Mouse (Mus musculus): Measurements from ENCODE around the gene Lamc1. TPM values are rescaled to one million over a fixed set of nuclear protein-coding genes. Genes with fewer than 3 reads are reported as not detected.
A peak's percentile ranks its signal among the peaks of the same experiment; 100 is the strongest.

Gene Lamc1
- polyA plus RNA-seq, 2 experiments = 76.7 to 118 TPM

DNA sequence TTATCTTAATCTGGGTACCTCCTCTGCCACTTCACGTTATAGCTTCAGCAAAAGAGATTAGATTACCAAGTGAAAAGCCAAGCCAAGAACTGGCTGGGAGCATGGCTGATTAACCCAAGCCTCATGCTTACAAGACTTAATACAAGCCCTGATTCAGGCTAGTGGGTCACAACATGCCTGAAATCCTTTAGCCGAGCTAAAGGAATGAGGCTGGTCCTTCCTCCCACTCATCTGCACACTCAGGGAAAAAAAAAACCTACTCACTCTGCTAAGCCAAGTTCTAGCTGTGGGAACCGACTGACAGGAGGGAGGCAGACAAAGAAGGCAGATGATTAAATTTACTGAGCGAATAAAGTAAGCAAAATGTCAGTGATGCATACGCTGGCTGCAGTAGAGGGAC is 65.7 kb downstream of the Lamc1 start:
- H3K36me3 ChIP-seq (ENCODE audit: control insufficient read depth, insufficient read depth, low read length) = peaks cover 3% of the 10 kb centered on the region; the same call in 1 of the 2 replicates
- H3K4me2 ChIP-seq (replicated peaks; ENCODE audit: low read depth, low read length, severe bottlenecking) = no peak overlapping the region
- H3K4me3 ChIP-seq (replicated peaks; ENCODE audit: low read length) = no peak overlapping the region
- TF ChIP-seq POLR2A (IDR thresholded peaks at IDR 0.05; ENCODE audit: borderline replicate concordance, extremely low read depth, insufficient read depth, insufficient read length) = no peak
- DNase-seq (ENCODE audit: low spot score) (no peak), ATAC-seq (ENCODE audit: low FRiP score, low read depth) (no peak)
- H3K9me3 ChIP-seq (ENCODE audit: control insufficient read depth, low read length) = no peaks in the 10 kb centered on the region
- H3K4me1 ChIP-seq (ENCODE audit: control insufficient read depth, insufficient read depth, low read length) = peaks cover 18% of the 10 kb centered on the region
- 70% methylated on average over 5 of the region's 5 CpGs for WGBS
- no peaks in the 10 kb centered on the region for H3K27me3 ChIP-seq (ENCODE audit: control insufficient read depth, insufficient read depth, low read length)
- H3K9ac ChIP-seq (ENCODE audit: low read depth, low read length, severe bottlenecking) = no peak overlapping the region
- H3K27ac ChIP-seq (replicated peaks; ENCODE audit: low read depth, low read length) = no peak overlapping the region

DNA sequence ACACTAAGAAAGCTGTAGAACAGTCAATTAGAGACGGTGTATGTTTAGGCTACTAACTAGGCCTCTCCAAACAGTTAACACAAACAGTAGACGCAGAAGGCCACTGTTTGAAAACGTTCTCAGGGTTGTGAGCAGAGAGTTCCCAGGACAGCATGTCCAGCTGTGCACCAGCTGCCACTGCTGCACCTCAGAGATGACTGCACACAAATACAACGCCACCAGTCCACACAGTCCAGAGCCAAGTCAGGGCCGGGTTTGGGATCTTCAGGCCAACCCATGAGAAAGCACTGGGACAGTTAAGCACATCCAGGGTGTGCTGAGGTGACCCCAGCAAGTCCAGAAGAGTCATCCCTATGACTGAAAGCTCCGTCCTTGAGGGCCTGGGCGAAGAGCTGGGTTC is 67.0 kb downstream of the Lamc1 start:
- Histone ChIP-seq H3K9ac (ENCODE audit: low read depth, low read length, severe bottlenecking) (no peak overlapping the region), H3K36me3 (ENCODE audit: control insufficient read depth, insufficient read depth, low read length) (peaks cover 12% of the 10 kb centered on the region; the same call in 1 of the 2 replicates), H3K4me1 (ENCODE audit: control insufficient read depth, insufficient read depth, low read length) (peaks cover 18% of the 10 kb centered on the region), H3K27ac (replicated peaks; ENCODE audit: low read depth, low read length) (peak overlapping the region; percentile 63), H3K4me3 (replicated peaks; ENCODE audit: low read length) (no peak overlapping the region), H3K4me2 (replicated peaks; ENCODE audit: low read depth, low read length, severe bottlenecking) (no peak overlapping the region), H3K9me3 (ENCODE audit: control insufficient read depth, low read length) (no peaks in the 10 kb centered on the region), H3K27me3 (ENCODE audit: control insufficient read depth, insufficient read depth, low read length) (no peaks in the 10 kb centered on the region)
- no peak for ATAC-seq (ENCODE audit: low FRiP score, low read depth)
- DNase-seq (ENCODE audit: low spot score) = peak; percentile 17
- WGBS = 64% methylated on average over 7 of the region's 7 CpGs
- no peak for TF ChIP-seq POLR2A (IDR thresholded peaks at IDR 0.05; ENCODE audit: borderline replicate concordance, extremely low read depth, insufficient read depth, insufficient read length)

DNA sequence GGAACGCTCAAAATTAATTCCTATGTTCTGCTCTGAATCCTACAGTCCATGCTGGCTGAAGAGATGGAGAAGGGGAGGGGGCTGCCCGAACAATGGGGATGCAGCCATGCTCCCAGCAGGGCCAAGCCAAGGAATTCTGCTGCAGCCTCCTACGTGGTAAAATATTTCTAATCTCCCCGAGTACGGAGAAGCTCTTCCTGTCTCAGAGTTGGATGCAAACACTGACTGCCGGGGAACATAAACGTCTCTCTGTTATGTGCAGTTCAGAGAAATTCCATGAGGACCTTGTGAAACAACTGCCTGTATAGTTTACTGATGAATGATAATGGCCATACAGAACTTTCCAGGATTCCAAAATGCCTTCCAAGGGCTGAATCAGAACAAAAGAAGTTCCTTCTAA is 67.5 kb downstream of the Lamc1 start:
- no peak for TF ChIP-seq POLR2A (IDR thresholded peaks at IDR 0.05; ENCODE audit: borderline replicate concordance, extremely low read depth, insufficient read depth, insufficient read length)
- H3K9me3 ChIP-seq (ENCODE audit: control insufficient read depth, low read length) = no peaks in the 10 kb centered on the region
- peak overlapping the region; percentile 63 for H3K27ac ChIP-seq (replicated peaks; ENCODE audit: low read depth, low read length)
- peak; percentile 18 for DNase-seq (ENCODE audit: low spot score)
- ATAC-seq (ENCODE audit: low FRiP score, low read depth) = 0 out of 2 replicates have a peak, but pooled peaks have one; percentile 24
- no peak overlapping the region for H3K4me3 ChIP-seq (replicated peaks; ENCODE audit: low read length)
- H3K36me3 ChIP-seq (ENCODE audit: control insufficient read depth, insufficient read depth, low read length) = peaks cover 12% of the 10 kb centered on the region; the same call in 1 of the 2 replicates
- 43% methylated on average over 7 of the region's 7 CpGs for WGBS
- no peaks in the 10 kb centered on the region for H3K27me3 ChIP-seq (ENCODE audit: control insufficient read depth, insufficient read depth, low read length)
- no peak overlapping the region for H3K4me2 ChIP-seq (replicated peaks; ENCODE audit: low read depth, low read length, severe bottlenecking)
- peaks cover 18% of the 10 kb centered on the region for H3K4me1 ChIP-seq (ENCODE audit: control insufficient read depth, insufficient read depth, low read length)
- no peak overlapping the region; the same call in 1 of the 2 replicates for H3K9ac ChIP-seq (ENCODE audit: low read depth, low read length, severe bottlenecking)

DNA sequence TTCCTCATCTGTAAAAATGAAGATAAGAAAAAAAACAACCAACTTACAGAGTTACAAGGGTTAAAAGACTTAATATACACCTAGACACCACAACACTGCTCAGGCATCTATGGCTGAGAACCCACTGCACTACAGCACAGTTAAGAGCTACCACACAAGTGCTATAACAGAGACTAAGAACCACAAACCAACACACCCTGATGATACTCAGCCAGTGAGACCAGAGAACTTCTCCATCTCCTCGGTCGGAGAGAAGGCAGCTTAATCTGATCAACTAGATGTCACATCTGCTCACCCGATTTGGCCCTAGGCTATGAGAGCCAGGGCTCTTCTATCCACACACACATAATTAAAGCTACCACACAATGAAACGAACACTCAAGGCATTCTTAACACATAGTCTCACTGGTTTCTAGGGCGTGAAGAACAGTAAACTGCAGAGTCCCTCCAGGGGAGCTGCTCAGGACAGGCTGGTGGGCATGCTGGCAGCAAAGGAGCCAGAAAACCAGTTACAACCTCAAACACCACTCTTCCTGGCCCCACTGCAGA is 72.8 kb downstream of the Lamc1 start:
- no peak overlapping the region for H3K4me3 ChIP-seq (replicated peaks; ENCODE audit: low read length)
- peaks cover 16% of the 10 kb centered on the region for H3K36me3 ChIP-seq (ENCODE audit: control insufficient read depth, insufficient read depth, low read length)
- WGBS = 64% methylated on average over 5 of the region's 5 CpGs
- H3K4me2 ChIP-seq (replicated peaks; ENCODE audit: low read depth, low read length, severe bottlenecking) = no peak overlapping the region
- no peak overlapping the region for H3K9ac ChIP-seq (ENCODE audit: low read depth, low read length, severe bottlenecking)
- no peak for TF ChIP-seq POLR2A (IDR thresholded peaks at IDR 0.05; ENCODE audit: borderline replicate concordance, extremely low read depth, insufficient read depth, insufficient read length)
- peaks cover 4% of the 10 kb centered on the region for H3K4me1 ChIP-seq (ENCODE audit: control insufficient read depth, insufficient read depth, low read length)
- ATAC-seq (ENCODE audit: low FRiP score, low read depth) (no peak), DNase-seq (ENCODE audit: low spot score) (no peak)
- no peaks in the 10 kb centered on the region for H3K27me3 ChIP-seq (ENCODE audit: control insufficient read depth, insufficient read depth, low read length)
- no peaks in the 10 kb centered on the region for H3K9me3 ChIP-seq (ENCODE audit: control insufficient read depth, low read length)
- no peak overlapping the region for H3K27ac ChIP-seq (replicated peaks; ENCODE audit: low read depth, low read length)

DNA sequence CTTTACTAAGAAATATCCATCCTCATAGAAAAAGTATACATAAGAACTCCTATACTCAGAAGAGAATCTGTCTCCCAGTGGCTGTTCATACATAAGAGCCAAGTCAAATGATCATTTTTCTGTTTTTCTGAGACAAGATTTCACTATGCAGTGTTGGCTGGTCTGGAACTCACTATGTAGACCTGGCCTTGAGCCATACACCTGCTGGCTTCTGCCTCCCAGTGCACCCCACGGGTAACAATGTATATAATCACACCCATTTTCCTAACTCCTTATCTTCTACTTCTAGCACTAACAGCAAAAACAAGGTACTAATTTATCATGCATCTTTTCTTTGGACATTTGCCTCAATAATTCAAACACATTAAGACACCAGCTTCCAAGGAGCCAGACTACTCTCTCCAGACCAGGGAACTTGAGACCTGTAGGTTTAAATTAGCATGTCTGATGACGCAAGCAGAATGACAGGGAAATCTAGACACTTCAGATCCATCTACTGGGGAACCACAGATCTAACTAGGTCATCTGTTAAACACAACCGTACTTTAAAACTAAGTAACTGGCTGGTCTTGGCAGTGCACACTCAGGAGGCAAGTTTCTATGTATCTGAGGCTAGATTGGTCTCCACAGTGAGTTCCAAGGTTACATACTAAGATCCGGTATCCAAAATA is 79.9 kb downstream of the Lamc1 start:
- Histone ChIP-seq H3K4me1 (ENCODE audit: control insufficient read depth, insufficient read depth, low read length) (no peaks in the 10 kb centered on the region), H3K4me3 (replicated peaks; ENCODE audit: low read length) (no peak overlapping the region), H3K4me2 (replicated peaks; ENCODE audit: low read depth, low read length, severe bottlenecking) (no peak overlapping the region), H3K9me3 (ENCODE audit: control insufficient read depth, low read length) (no peaks in the 10 kb centered on the region), H3K27me3 (ENCODE audit: control insufficient read depth, insufficient read depth, low read length) (no peaks in the 10 kb centered on the region), H3K9ac (ENCODE audit: low read depth, low read length, severe bottlenecking) (no peak overlapping the region), H3K36me3 (ENCODE audit: control insufficient read depth, insufficient read depth, low read length) (peaks cover 55% of the 10 kb centered on the region), H3K27ac (replicated peaks; ENCODE audit: low read depth, low read length) (no peak overlapping the region)
- WGBS = 91% methylated on average over 4 of the region's 4 CpGs
- no peak for ATAC-seq (ENCODE audit: low FRiP score, low read depth)
- no peak for DNase-seq (ENCODE audit: low spot score)
- no peak for TF ChIP-seq POLR2A (IDR thresholded peaks at IDR 0.05; ENCODE audit: borderline replicate concordance, extremely low read depth, insufficient read depth, insufficient read length)
